Mouse (Mus musculus) gastrocnemius, postnatal 14 days (tissue): ENCODE data around the gene Il1rl1. TPM values are rescaled to one million over a fixed set of nuclear protein-coding genes. Genes with fewer than 3 reads are reported as not detected.

ENCODE experiments used
- DNase-seq: peaks from one replicate; pipeline ENCODE4 v3.0.0; 2021; ENCODE audit warnings: mixed read lengths
- intact Hi-C: fragments of 180-260 bp; cut with DNase I; formaldehyde crosslinking; loops from one replicate; pipeline ENCODE4 v1.15.1; 2025; ENCODE audit warnings: low total_unique reads
- long read RNA-seq, 2 experiments: library from polyadenylated mRNA; stranded (forward); transcript quantifications; one replicate each; pipeline ENCODE4 v2.0.0; 2021
- total RNA-seq, 2 experiments: library from RNA; stranded (reverse); gene quantifications; 2 replicates each; pipeline ENCODE4 v1.2.3; 2021

Gene Il1rl1
- 1 to 10 TPM; 1.0 to 1.2 TPM for total RNA-seq
- long read RNA-seq, experiment 1: 0 reads
- long read RNA-seq, experiment 2: 0 reads

DNA sequence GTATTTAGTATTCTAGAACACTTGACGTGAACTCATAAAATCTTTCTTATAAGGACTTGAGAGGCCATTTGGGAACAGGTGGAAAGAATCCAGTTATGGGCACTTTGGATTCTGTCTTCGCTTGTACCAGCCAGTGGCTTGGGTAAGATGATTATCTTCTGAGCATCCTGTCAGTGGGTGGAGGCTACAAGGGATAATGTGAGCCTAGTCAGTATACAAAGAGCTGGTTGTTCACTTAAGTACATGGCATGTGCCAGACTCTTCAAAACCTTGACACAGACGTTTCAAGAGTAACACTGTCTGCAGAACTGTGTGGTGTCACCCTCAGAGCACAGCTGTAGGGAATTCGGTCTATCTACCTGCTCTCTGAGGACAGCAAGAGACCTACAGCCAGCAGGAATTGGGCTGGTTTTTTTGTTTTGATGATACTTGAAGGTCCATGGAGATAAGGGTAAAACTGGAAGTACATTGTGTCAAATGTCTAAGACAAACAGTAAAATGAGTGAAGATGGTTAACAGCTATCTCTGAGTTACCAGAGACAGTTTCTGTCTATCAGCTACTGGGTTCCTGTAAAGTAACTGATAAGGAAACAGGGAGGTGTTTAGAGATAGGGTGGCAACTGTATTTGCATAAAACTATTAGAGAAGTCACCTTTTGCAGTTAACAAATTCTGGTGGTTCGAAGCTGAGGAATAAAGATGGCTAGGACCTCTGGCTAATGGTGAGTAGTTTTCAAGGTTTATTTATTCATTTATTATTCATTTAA is at the start of gene Il1rl1:
TSS of gene Il1rl1 (plus strand) at position 661 of the 766 bp plus-strand sequence.
- DNase-seq: no peak
- intact Hi-C loops: no loop called here

DNA sequence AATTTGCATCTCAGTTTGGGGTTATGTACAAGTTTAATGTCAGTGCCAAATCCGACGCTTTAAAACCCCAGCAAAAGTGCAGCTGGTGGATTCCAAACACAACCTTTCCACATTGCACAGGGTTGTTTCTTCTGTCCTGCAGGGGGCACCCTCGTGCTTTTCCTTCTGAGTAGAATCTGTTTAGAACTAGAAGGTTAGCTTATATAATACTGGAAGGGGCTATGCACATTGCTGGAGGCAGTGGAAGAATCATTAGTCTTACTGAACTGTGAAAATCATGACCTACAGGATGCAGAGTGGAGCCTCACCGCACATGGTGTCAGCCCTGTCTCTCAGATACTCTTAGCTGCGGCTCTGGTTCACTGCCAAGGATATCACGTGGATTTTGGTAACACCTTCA is 49.3 kb upstream of the Il1rl1 start:
- peak; percentile 67 for DNase-seq
- intact Hi-C loops: loop anchor here (2.0 to 5.0 kb wide), 2 partner anchors 162 to 263 kb away; no protein-coding TSS in a partner anchor

- DNase-seq: no peak
- intact Hi-C loops: loop anchor here (2.0 to 5.0 kb wide), 2 partner anchors 161 to 264 kb away; no protein-coding TSS in a partner anchor
These were observed 48.4 kb upstream of the Il1rl1 start for GRCm38 (mm10) chr1:40380990-40381389.

- intact Hi-C loops: loop anchor here (5.0 kb wide), 1 partner anchor 159 kb away; no protein-coding TSS in a partner anchor
- DNase-seq: no peak
These were observed 46.5 kb upstream of the Il1rl1 start for GRCm38 (mm10) chr1:40382841-40383240.

DNA sequence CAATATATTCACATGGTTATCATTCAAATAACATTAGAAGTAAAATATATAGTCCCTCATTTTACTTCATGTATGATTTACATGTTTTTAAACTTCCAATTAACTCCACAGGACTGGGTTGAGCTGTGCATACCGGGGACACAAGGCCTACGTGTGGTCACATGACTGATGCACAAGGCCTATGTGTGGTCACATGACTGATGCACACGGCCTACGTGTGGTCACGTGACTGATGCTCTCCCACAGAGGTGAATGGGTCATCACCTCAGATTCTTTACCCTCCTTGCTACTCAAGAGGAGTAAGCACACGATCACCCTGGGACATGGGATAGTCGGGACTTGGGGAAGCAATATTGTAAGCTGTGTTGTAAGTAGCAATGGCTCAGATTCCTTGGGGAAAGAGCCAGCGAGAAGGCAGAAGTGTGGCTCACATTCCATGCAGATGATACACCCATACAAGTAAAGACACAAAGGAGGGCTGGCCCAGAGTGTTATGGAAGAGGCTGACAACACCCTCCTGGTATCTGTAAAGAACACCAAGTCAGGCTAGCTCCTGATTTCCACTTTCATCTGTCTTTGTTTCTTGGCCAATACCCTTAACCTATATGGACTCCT is 44.3 kb upstream of the Il1rl1 start:
- intact Hi-C loops: loop anchor here (5.0 kb wide), 1 partner anchor 157 kb away; no protein-coding TSS in a partner anchor
- no peak for DNase-seq

- intact Hi-C loops: no loop called here
- no peak for DNase-seq
These were observed 38.0 kb upstream of the Il1rl1 start for GRCm38 (mm10) chr1:40391374-40391773.

- intact Hi-C loops: no loop called here
- no peak for DNase-seq
These were observed 36.8 kb upstream of the Il1rl1 start for GRCm38 (mm10) chr1:40392535-40392934.

DNA sequence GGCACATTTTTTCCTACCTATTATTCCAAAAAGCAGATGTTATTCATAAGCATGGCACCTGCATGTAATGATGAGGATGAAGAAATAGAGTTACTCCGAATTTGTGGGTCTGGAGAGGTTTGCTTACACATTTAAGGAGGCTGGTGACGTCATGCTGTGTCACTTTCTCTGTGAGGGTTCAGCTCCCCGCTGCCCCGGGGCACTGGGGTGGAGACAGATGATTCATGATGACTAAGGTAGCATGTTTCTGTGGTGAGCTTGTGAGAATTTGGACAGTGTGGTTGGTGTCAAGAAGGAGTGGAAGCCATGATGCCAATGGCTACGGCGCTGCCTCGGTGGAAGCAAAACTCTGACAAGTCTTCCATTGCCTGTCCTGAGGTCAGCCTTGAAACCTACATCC is 36.2 kb upstream of the Il1rl1 start:
- intact Hi-C loops: no loop called here
- no peak for DNase-seq

DNA sequence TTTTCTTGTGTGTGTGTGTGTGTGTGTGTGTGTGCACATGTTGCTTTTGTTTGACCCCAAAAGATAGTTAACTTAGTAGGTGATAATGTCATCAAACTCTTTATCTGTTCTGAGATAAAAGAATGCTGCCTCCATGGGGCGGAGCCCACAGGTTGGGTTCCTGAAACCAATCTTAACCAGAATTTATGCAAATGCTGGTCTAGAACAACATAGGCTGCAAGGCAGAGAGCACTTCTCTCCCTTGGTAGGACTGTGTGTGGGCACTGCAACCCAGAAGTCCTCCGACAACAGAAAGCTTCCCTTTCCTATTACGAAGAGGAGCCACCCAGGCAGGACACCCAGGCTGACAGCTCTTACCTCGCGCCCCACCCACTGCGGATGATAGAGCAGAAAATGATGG is 29.7 kb upstream of the Il1rl1 start:
- no peak for DNase-seq
- intact Hi-C loops: no loop called here

GRCm38 (mm10) chr1:40404682-40405081 is 24.7 kb upstream of the Il1rl1 start:
- DNase-seq: no peak

DNA sequence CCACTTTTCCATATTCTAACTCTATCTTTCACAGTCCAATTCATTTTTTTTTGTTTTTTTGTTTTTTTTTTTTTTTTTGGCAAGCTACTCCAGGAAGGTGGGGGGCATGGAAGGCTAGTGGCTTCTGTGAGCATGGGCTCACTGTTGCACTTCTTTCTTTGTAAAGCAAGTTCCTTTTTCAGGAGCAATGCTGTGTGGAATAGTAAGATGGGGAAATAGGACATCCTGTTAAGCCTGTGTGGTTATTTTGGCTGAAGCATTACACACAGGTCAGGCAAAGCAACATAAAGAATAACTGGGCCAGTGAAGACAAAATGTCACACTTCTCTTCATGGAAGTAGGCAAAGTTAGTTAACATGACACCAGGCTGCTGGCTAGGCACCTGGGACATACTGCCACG is 19.5 kb upstream of the Il1rl1 start:
- no peak for DNase-seq
- intact Hi-C loops: no loop called here

More at GRCm38 (mm10) chr1:40404682-40405081, 24.7 kb upstream of the Il1rl1 start:
- intact Hi-C loops: no loop called here

- DNase-seq: no peak
- intact Hi-C loops: no loop called here
These were observed 16.3 kb upstream of the Il1rl1 start for GRCm38 (mm10) chr1:40413039-40413438.

- intact Hi-C loops: no loop called here
- DNase-seq: no peak
These were observed 15.1 kb upstream of the Il1rl1 start for GRCm38 (mm10) chr1:40414276-40414675.

DNA sequence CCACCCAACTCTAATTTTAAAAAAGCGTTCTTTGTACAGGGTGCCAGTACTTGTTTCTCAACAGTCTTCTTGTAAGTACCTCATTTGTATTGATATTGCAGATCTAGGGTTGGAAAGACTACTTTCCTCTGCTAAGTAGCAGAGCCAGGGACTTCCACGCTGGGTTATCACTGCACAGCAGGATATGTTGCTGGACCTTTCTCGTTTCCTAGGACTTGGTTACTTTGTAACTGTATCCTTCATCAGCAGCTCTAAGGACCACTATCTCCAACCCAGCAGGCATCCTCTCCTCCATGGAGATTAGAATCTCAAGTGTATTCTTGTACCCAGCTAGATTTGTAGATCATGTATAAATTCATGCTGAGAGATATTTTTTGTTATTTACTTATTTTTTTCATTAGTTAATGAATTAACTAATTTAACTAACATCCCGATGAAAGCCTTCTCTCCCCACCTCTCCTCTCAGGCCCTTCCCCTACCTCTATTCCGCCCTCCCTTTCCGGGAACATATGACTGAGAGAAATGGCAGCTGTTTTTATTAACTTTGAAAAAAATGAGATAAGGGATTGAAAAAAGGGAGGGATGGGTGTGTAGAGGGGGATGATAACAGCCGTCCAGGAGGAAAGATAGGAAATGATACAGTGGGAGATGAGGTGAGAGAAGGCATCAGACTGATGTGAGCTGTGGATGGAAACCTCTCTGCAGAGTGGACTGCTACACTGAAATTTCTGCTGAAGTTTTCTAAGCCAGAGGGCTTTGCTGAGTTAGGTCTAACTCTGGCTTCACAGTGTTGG is 14.3 kb upstream of the Il1rl1 start:
- intact Hi-C loops: no loop called here

DNA sequence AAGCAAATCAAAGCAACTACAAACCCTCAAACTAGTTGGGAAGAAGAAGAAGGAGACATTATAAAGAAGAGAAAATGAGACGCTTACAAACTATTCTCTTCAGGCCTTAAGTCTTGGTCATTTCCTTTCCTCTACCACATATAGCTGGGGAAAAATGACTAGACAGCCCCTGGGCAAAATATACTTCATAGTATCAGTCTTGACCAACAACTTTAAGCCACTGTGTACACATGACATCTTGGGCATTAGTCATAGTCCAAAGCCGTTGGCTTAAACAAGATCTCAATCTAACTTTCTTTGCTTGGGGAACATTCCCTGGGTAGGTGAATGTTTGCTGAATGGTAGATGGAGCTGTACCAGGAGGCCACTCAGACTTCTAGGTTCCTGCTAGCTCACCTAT is 12.3 kb upstream of the Il1rl1 start:
- intact Hi-C loops: no loop called here
- no peak for DNase-seq

More for the DNA sequence above, 14.3 kb upstream of the Il1rl1 start:
- no peak for DNase-seq

GRCm38 (mm10) chr1:40418512-40418911 is 10.9 kb upstream of the Il1rl1 start:
- intact Hi-C loops: no loop called here
- DNase-seq: no peak

- DNase-seq: no peak
- intact Hi-C loops: no loop called here
These were observed 5.5 kb upstream of the Il1rl1 start for GRCm38 (mm10) chr1:40423892-40424291.

DNA sequence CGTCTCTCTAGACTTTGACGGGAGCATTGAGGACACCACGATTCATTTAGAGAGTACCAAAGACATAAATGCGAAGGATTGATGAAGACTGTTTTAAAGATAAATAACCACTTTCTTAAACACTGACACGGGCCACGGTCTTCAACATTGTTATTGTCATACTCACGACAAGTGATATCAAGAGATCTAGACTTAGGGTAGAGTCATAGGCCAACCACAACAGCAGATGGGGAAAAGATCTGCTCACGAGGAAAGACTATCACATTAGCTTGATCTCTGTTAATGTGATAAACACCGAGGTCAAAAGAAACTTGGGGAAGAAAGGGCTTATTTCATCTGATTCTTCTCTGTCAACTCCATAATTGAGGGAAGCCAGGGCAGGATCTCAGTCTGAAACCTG is 2.1 kb upstream of the Il1rl1 start:
- intact Hi-C loops: no loop called here
- no peak for DNase-seq

DNA sequence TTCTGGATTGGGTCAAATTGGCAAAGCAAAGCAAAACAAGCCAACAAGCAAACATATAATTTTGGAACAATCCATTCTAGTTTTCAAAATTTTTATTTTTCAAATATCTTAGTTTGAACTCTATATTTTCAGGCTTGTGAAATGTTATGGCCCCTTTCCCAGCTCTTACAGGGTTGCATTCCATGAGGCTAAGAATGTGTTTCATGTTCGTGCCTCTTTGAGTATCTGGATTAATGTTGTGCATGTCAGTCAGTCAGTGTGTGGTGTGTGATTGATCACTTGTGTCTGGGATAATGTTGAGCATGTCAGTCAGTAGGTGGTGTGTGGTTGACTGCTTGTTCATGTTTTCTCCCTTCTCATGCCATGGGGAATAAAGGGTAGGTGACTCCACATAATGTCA is 1.5 kb upstream of the Il1rl1 start:
- intact Hi-C loops: no loop called here
- DNase-seq: no peak
